Mouse (Mus musculus) testis, postnatal 14 days (tissue): ENCODE data around the gene Thbs3.

Experiments
- DNase-seq: peaks from one replicate; pipeline ENCODE4 v3.0.0; 2021; ENCODE audit warnings: low spot score

Gene Thbs3

GRCm38 (mm10) chr3:89214681-89215411 is at the start of gene Thbs3:
Gene Thbs3 (plus strand): TSS chr3:89215180.
- DNase-seq: no peak

GRCm38 (mm10) chr3:89165268-89165870 is 49.6 kb upstream of the Thbs3 start:
- no peak for DNase-seq

GRCm38 (mm10) chr3:89166945-89167344 is 48.0 kb upstream of the Thbs3 start:
- DNase-seq: no peak

GRCm38 (mm10) chr3:89174844-89175243 is 40.1 kb upstream of the Thbs3 start:
- DNase-seq: no peak

GRCm38 (mm10) chr3:89175544-89175943 is 39.4 kb upstream of the Thbs3 start:
- no peak for DNase-seq

- DNase-seq: no peak
Measured at GRCm38 (mm10) chr3:89176421-89176820, 38.6 kb upstream of the Thbs3 start.

- DNase-seq: peak; percentile 86
Measured at GRCm38 (mm10) chr3:89177242-89178106, 37.5 kb upstream of the Thbs3 start, which contains the start of gene Scamp3. Gene Scamp3 (plus strand): TSS chr3:89177473.

GRCm38 (mm10) chr3:89178107-89178385 is 36.9 kb upstream of the Thbs3 start:
- no peak for DNase-seq

GRCm38 (mm10) chr3:89179056-89179455 is 35.9 kb upstream of the Thbs3 start:
- DNase-seq: no peak

- DNase-seq: no peak
Measured at GRCm38 (mm10) chr3:89181749-89182500, 33.1 kb upstream of the Thbs3 start.

GRCm38 (mm10) chr3:89182531-89183057 is 32.4 kb upstream of the Thbs3 start:
- DNase-seq: no peak

GRCm38 (mm10) chr3:89183058-89183958 is 31.7 kb upstream of the Thbs3 start, which contains the start of gene Fam189b:
Gene Fam189b (plus strand): TSS chr3:89183143.
- DNase-seq: peak; percentile 86

- DNase-seq: no peak
Measured at GRCm38 (mm10) chr3:89183959-89184315, 31.0 kb upstream of the Thbs3 start.

- no peak for DNase-seq
Measured at GRCm38 (mm10) chr3:89187197-89187596, 27.8 kb upstream of the Thbs3 start.

- no peak for DNase-seq
Measured at GRCm38 (mm10) chr3:89187690-89188477, 27.1 kb upstream of the Thbs3 start.

- DNase-seq: no peak
Measured at GRCm38 (mm10) chr3:89188478-89188875, 26.5 kb upstream of the Thbs3 start.

GRCm38 (mm10) chr3:89190436-89190835 is 24.5 kb upstream of the Thbs3 start:
- DNase-seq: no peak

GRCm38 (mm10) chr3:89193351-89193750 is 21.6 kb upstream of the Thbs3 start:
- DNase-seq: no peak

GRCm38 (mm10) chr3:89193853-89194252 is 21.1 kb upstream of the Thbs3 start:
- DNase-seq: no peak
